Comparison of ENCODE assay signal across 12 mouse cellular contexts in genomic region chr7:127343351-127344019, GRCm38 (mm10). TPM values are rescaled to one million over a fixed set of nuclear protein-coding genes. Genes with fewer than 3 reads are reported as not detected.
DNase-seq lines count a peak whose midpoint lies in the region; ATAC-seq and TF ChIP-seq lines count a peak whose summit lies in the region.
"Had no signal": no experiment of that assay in that cellular context is flagged by ENCODE, and none has a peak within 500 bp of the region (broad histone marks: within the 10 kb centered on the region; RNA-seq: fewer than 3 reads in every experiment).

No protein-coding gene starts in this region.

- no peak for TF ChIP-seq POLR2A in liver, adult 2 months (IDR thresholded peaks at IDR 0.05; ENCODE audit: extremely low read depth, insufficient read depth, low read length)
- TF ChIP-seq POLR2A in ES-Bruce4 (IDR thresholded peaks at IDR 0.05; ENCODE audit: insufficient read depth, low read length) = no peak

- peaks cover 32% of the 10 kb centered on the region for H3K36me3 ChIP-seq in heart, embryonic 10.5 days
- no peaks in the 10 kb centered on the region for H3K36me3 ChIP-seq in liver, adult 2 months (ENCODE audit: control insufficient read depth, insufficient read depth, low read length)
- H3K36me3 ChIP-seq in ES-Bruce4 (ENCODE audit: control insufficient read depth, insufficient read depth, low read length, poor library complexity, severe bottlenecking) (no peaks in the 10 kb centered on the region), G1E (replicated peaks) (peaks cover 27% of the 10 kb centered on the region)

- H3K27me3 ChIP-seq in heart, embryonic 10.5 days (ENCODE audit: insufficient read depth, poor library complexity, severe bottlenecking) = no peaks in the 10 kb centered on the region
- no peaks in the 10 kb centered on the region for H3K27me3 ChIP-seq in liver, adult 2 months (ENCODE audit: control insufficient read depth, insufficient read depth, low read length)
- no peaks in the 10 kb centered on the region for H3K27me3 ChIP-seq in ES-Bruce4 (ENCODE audit: control insufficient read depth, insufficient read depth, low read length, poor library complexity, severe bottlenecking)
- H3K27me3 ChIP-seq in G1E (ENCODE audit: insufficient read depth, low read length) = 0 out of 2 replicates have a peak, but pooled peaks cover 3% of the 10 kb centered on the region
- H3K27me3 ChIP-seq: hindbrain, embryonic 15.5 days had no signal

- TF ChIP-seq CTCF in liver, adult 2 months (IDR thresholded peaks at IDR 0.05; ENCODE audit: low read depth, low read length) = no peak
- TF ChIP-seq CTCF in ES-Bruce4 (IDR thresholded peaks at IDR 0.05; ENCODE audit: low read depth, low read length) = no peak
- TF ChIP-seq CTCF in G1E (IDR thresholded peaks at IDR 0.05; ENCODE audit: low read depth, low read length) = no peak

- no peak for ATAC-seq in G1E (ENCODE audit: extremely low read depth, insufficient number of reproducible peaks, low FRiP score, poor library complexity, severe bottlenecking)

- no peaks in the 10 kb centered on the region for H3K9me3 ChIP-seq in heart, embryonic 10.5 days
- H3K9me3 ChIP-seq in ES-Bruce4 (replicated peaks; ENCODE audit: control insufficient read depth, insufficient read depth, low read length, poor library complexity, severe bottlenecking) (no peaks in the 10 kb centered on the region), G1E (replicated peaks) (no peaks in the 10 kb centered on the region)
- H3K9me3 ChIP-seq: forebrain, embryonic 12.5 days; hindbrain, embryonic 15.5 days had no signal

- WGBS in heart, embryonic 10.5 days = 90% methylated on average over 38 of the region's 38 CpGs
- 94% methylated on average over 38 of the region's 38 CpGs for WGBS in liver, adult 2 months

- TF ChIP-seq EP300 in ES-Bruce4 (IDR thresholded peaks at IDR 0.05; ENCODE audit: insufficient read depth, low read depth, low read length) = no peak

- peak overlapping the region; percentile 93; the same call in 1 of the 2 replicates for H3K4me3 ChIP-seq in heart, embryonic 10.5 days
- H3K4me3 ChIP-seq in liver, adult 2 months (ENCODE audit: insufficient read depth, low read depth, low read length) = no peak overlapping the region
- H3K4me3 ChIP-seq in ES-Bruce4 (ENCODE audit: low read depth, low read length) = peak overlapping the region; percentile 30
- H3K4me3 ChIP-seq in G1E (ENCODE audit: low read depth, low read length) = peak overlapping the region; percentile 13; the same call in 1 of the 2 replicates

- peaks cover 13% of the 10 kb centered on the region; the same call in 1 of the 2 replicates for H3K79me2 ChIP-seq in liver, adult 2 months (ENCODE audit: control insufficient read depth, insufficient read depth, low read length)

- no peak overlapping the region for H3K9ac ChIP-seq in liver, adult 2 months (ENCODE audit: low read depth, low read length)
- H3K9ac ChIP-seq in ES-Bruce4 (ENCODE audit: low read depth, poor library complexity, severe bottlenecking) = no peak overlapping the region

- H3K4me1 ChIP-seq in heart, embryonic 10.5 days = peaks cover 40% of the 10 kb centered on the region
- peaks cover 13% of the 10 kb centered on the region for H3K4me1 ChIP-seq in liver, adult 2 months (ENCODE audit: control insufficient read depth, insufficient read depth, low read length)
- H3K4me1 ChIP-seq in ES-Bruce4 (ENCODE audit: control insufficient read depth, insufficient read depth, low read length) (no peaks in the 10 kb centered on the region), G1E (ENCODE audit: insufficient read depth, low read depth, low read length) (peaks cover 42% of the 10 kb centered on the region)

- DNase-seq in heart, embryonic 10.5 days (ENCODE audit: low spot score) = no peak
- DNase-seq in heart, adult 8-10 months (ENCODE audit: low spot score) = no peak
- DNase-seq in liver, adult 2 months (ENCODE audit: extremely low read depth, low read depth, low spot score) = peak; percentile 10
- DNase-seq in liver (no peak), G1E (ENCODE audit: low spot score) (no peak)
- DNase-seq in left cerebral cortex, adult 8-10 months (ENCODE audit: low spot score in 2 of 2) = no peak
- DNase-seq: adrenal gland, postnatal 36 days; gastrocnemius, postnatal 14 days; thymus, adult 18-20 months had no signal

- H3K27ac ChIP-seq in heart, embryonic 10.5 days = no peak overlapping the region
- no peak overlapping the region for H3K27ac ChIP-seq in liver, adult 2 months (replicated peaks; ENCODE audit: insufficient read depth, low read depth, low read length)
- H3K27ac ChIP-seq in ES-Bruce4 (ENCODE audit: insufficient read depth, low read length) = no peak overlapping the region
- H3K27ac ChIP-seq: forebrain, embryonic 12.5 days; hindbrain, embryonic 15.5 days had no signal

RNA-seq across cellular contexts. Expression of gene Zfp768, which starts 1.9 kb away (rescaled TPM):
- 18.7 and 19.0 TPM in 2 replicates for polyA plus RNA-seq in heart, embryonic 10.5 days (2016; fragmentation: Nextera tagmentation; extraction: Ambion mirVana)
- total RNA-seq in heart, adult 8-10 months (2022) = 10 to 100 TPM; 37.1 to 43.4 (median 41.5) TPM
- total RNA-seq in liver, adult 2 months (2014; rRNA removed) = 7.7 and 9.5 TPM in 2 replicates
- 21.2 and 28.0 TPM in 2 replicates for polyA plus RNA-seq in liver, adult 2 months (2012; rRNA removed)
- polyA plus RNA-seq in ES-Bruce4 (2011; ENCODE audit: insufficient read depth, insufficient read length, low read depth, missing spikeins) (7.0 and 7.8 TPM in 2 replicates), G1E (2012) (32.3 and 33.6 TPM in 2 replicates)
- total RNA-seq in G1E (2014; fragmentation: Nextera tagmentation) (8.4 and 12.3 TPM in 2 replicates), G1E (2017) (10.9 and 12.3 TPM in 2 replicates)
- total RNA-seq in left cerebral cortex, adult 8-10 months (2022) = 10 to 100 TPM; 14.1 to 15.7 (median 15.2) TPM

RNA-seq across cellular contexts. Expression of gene Zfp747, which starts 32.4 kb away (rescaled TPM):
- 5.3 and 6.7 TPM in 2 replicates for polyA plus RNA-seq in heart, embryonic 10.5 days (2016; fragmentation: Nextera tagmentation; extraction: Ambion mirVana)
- total RNA-seq in heart, adult 8-10 months (2022) = 1 to 10 TPM; 3.2 to 4.3 (median 3.7) TPM
- 3.6 and 3.7 TPM in 2 replicates for total RNA-seq in liver, adult 2 months (2014; rRNA removed)
- 3.0 and 4.0 TPM in 2 replicates for polyA plus RNA-seq in liver, adult 2 months (2012; rRNA removed)
- polyA plus RNA-seq in ES-Bruce4 (2011; ENCODE audit: insufficient read depth, insufficient read length, low read depth, missing spikeins) (4.2 and 7.5 TPM in 2 replicates), G1E (2012) (5.5 and 6.2 TPM in 2 replicates)
- total RNA-seq in G1E (2014; fragmentation: Nextera tagmentation) (7.8 and 9.3 TPM in 2 replicates), G1E (2017) (12.9 and 14.2 TPM in 2 replicates)
- 1 to 10 TPM; 6.6 to 8.8 (median 8.1) TPM for total RNA-seq in left cerebral cortex, adult 8-10 months (2022)

RNA-seq across cellular contexts. Expression of gene 9130019O22Rik, which starts 43.5 kb away (rescaled TPM):
- polyA plus RNA-seq in heart, embryonic 10.5 days (2016; fragmentation: Nextera tagmentation; extraction: Ambion mirVana) = 4.6 and 4.8 TPM in 2 replicates
- total RNA-seq in heart, adult 8-10 months (2022) = 1 to 10 TPM; 1.8 to 2.5 (median 2.0) TPM
- total RNA-seq in liver, adult 2 months (2014; rRNA removed) = 2.0 and 2.3 TPM in 2 replicates
- 1.6 and 2.0 TPM in 2 replicates for polyA plus RNA-seq in liver, adult 2 months (2012; rRNA removed)
- polyA plus RNA-seq in ES-Bruce4 (2011; ENCODE audit: insufficient read depth, insufficient read length, low read depth, missing spikeins) = 1.7 and 2.1 TPM in 2 replicates
- total RNA-seq in G1E (2014; fragmentation: Nextera tagmentation) = 4.5 and 5.0 TPM in 2 replicates
- total RNA-seq in G1E (2017) = 10.2 and 11.2 TPM in 2 replicates
- 1.2 TPM in 2 replicates for polyA plus RNA-seq in G1E (2012)
- 1 to 10 TPM; 3.1 to 5.3 (median 4.2) TPM for total RNA-seq in left cerebral cortex, adult 8-10 months (2022)

RNA-seq across cellular contexts. Expression of gene Itgal, which starts 47.4 kb away (rescaled TPM):
- 0.72 and 0.92 TPM in 2 replicates for polyA plus RNA-seq in heart, embryonic 10.5 days (2016; fragmentation: Nextera tagmentation; extraction: Ambion mirVana)
- total RNA-seq in heart, adult 8-10 months (2022) = 1 to 10 TPM; 1.1 to 2.0 (median 1.6) TPM
- 4.3 and 5.2 TPM in 2 replicates for total RNA-seq in liver, adult 2 months (2014; rRNA removed)
- 3.9 and 6.8 TPM in 2 replicates for polyA plus RNA-seq in liver, adult 2 months (2012; rRNA removed)
- 0.55 and 0.81 TPM in 2 replicates for polyA plus RNA-seq in ES-Bruce4 (2011; ENCODE audit: insufficient read depth, insufficient read length, low read depth, missing spikeins)
- total RNA-seq in G1E (2014; fragmentation: Nextera tagmentation) = 3.7 and 5.1 TPM in 2 replicates
- 3.1 and 4.1 TPM in 2 replicates for total RNA-seq in G1E (2017)
- 1.7 and 2.2 TPM in 2 replicates for polyA plus RNA-seq in G1E (2012)
- under 1 TPM; 0.44 to 0.91 (median 0.83) TPM for total RNA-seq in left cerebral cortex, adult 8-10 months (2022)

RNA-seq across cellular contexts. Expression of gene E430018J23Rik, which starts 49.9 kb away (rescaled TPM):
- 3.8 and 5.5 TPM in 2 replicates for polyA plus RNA-seq in heart, embryonic 10.5 days (2016; fragmentation: Nextera tagmentation; extraction: Ambion mirVana)
- 1 to 10 TPM; 2.9 to 5.1 (median 3.9) TPM for total RNA-seq in heart, adult 8-10 months (2022)
- total RNA-seq in liver, adult 2 months (2014; rRNA removed) = 4.9 and 5.8 TPM in 2 replicates
- polyA plus RNA-seq in liver, adult 2 months (2012; rRNA removed) = 5.4 and 7.7 TPM in 2 replicates
- polyA plus RNA-seq in ES-Bruce4 (2011; ENCODE audit: insufficient read depth, insufficient read length, low read depth, missing spikeins) (2.0 and 6.1 TPM in 2 replicates), G1E (2012) (6.6 and 7.3 TPM in 2 replicates)
- total RNA-seq in G1E (2014; fragmentation: Nextera tagmentation) (2.2 and 4.2 TPM in 2 replicates), G1E (2017) (7.2 and 7.7 TPM in 2 replicates)
- total RNA-seq in left cerebral cortex, adult 8-10 months (2022) = 10 to 100 TPM in 1 of 4 experiments, 1 to 10 TPM in 3; 6.5 to 10.3 (median 8.0) TPM
